Mouse (Mus musculus) heart, adult 9 months (tissue): ENCODE data around the gene Cnot2.

Experiments used
- DNase-seq, 2 experiments: peaks; one replicate each; pipeline ENCODE4 v3.0.0; 2022; ENCODE audit warnings: low spot score in 2 of 2

The Cnot2 gene

DNA sequence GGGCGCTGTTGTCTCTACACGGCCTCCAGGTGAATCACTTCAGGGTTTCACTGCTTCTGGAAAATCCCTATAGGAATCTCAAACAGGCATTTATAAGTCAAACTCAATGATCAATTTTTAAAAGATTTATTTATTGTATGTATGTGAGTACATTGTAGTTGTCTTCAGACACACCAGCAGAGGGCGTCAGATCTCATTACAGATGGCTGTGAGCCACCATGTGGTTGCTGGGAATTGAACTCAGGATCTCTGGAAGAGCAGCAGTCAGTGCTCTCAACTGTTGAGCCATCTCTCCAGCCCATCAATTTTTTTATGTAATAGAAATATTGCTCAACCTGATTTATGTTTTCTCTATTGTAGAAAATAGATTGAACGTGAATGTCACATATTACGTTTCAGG lies 100.3 kb downstream of the Cnot2 start:
- DNase-seq = no peak

GRCm38 (mm10) chr10:116476559-116476958 lies 104.8 kb downstream of the Cnot2 start:
- DNase-seq = no peak

GRCm38 (mm10) chr10:116475725-116476124 lies 105.6 kb downstream of the Cnot2 start:
- DNase-seq = no peak

GRCm38 (mm10) chr10:116473759-116474549 lies 107.4 kb downstream of the Cnot2 start, which contains the start of gene Kcnmb4:
TSS of gene Kcnmb4 (minus strand) at chr10:116473878.
- DNase-seq = no peak

GRCm38 (mm10) chr10:116473071-116473758 lies 108.1 kb downstream of the Cnot2 start:
- no peak for DNase-seq

- DNase-seq = no peak
Observed at GRCm38 (mm10) chr10:116472579-116472978, 108.7 kb downstream of the Cnot2 start.

DNA sequence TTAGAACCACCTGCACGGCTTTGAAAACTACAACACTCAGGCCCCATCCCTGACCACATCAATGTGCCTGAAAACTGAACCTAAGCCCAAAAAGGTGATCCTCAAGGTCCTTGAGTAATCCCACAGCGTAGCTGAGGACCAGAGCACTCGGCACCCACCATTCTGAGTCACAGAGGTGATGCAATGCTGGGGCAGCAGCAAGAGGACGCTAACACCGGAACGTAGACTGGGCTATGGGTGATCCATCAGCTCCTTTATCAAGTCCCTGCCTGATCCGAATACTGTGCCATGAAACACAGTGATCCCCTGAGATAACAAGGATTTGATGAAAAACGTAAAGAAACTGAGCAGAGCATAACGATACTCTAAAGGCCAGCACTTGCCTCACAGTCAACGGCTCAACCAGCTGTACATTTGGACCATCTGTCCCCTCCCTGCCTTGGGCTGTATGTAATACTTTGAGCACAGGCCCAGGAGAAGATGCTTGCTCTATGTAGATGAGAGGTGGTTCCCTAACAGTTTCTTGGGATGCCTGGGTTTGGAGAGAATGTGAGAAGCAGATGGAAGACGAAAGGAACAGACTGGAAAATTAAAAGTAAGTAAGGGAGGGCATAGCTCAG lies 110.9 kb downstream of the Cnot2 start:
- DNase-seq = no peak

DNA sequence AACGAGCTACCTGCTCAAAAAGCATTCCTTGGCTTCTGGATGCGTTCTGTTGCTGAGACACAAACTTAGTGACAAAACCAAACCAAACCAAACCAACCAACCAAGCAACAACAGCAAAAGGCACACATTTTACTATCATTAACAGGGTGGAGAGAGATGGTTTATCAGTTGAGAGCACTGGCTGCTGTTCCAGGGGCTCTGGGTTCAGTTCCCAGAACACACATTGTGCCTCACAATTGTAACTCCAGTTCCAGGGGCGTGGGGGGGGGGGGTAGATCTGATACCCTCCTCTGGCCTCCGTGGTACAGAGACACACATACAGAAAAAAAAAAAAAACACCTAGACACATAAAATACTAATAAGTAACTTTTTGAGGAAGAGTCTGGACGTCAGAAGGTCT lies 113.2 kb downstream of the Cnot2 start:
- DNase-seq = no peak

- DNase-seq = no peak
Observed at GRCm38 (mm10) chr10:116463753-116464345, 117.5 kb downstream of the Cnot2 start.

- DNase-seq = no peak
Observed at GRCm38 (mm10) chr10:116461443-116461842, 119.9 kb downstream of the Cnot2 start.

GRCm38 (mm10) chr10:116458786-116459185 lies 122.5 kb downstream of the Cnot2 start:
- DNase-seq = no peak

GRCm38 (mm10) chr10:116452771-116453170 lies 128.5 kb downstream of the Cnot2 start:
- DNase-seq = no peak

GRCm38 (mm10) chr10:116450621-116451020 lies 130.7 kb downstream of the Cnot2 start:
- no peak for DNase-seq

DNA sequence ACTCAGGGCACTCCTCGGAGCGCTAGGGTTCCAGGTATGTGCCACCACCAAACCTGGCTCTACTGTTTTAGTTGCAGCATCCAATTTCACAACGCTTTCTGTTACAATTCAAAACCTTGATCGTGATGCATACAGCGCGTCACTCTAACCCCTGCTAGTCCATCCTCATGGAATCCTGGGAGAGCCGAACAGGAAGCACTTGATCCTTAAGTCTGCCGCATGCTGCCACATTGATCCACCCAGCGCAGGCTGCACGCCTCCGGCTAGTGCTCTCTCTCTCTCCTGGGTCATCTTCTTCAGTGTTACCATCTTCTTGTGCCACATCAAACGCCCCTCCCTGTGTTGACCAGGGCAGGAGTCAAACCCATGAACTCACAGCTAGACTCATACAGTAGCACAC lies 133.1 kb downstream of the Cnot2 start:
- no peak for DNase-seq

- no peak for DNase-seq
Observed at GRCm38 (mm10) chr10:116447176-116447575, 134.1 kb downstream of the Cnot2 start.

DNA sequence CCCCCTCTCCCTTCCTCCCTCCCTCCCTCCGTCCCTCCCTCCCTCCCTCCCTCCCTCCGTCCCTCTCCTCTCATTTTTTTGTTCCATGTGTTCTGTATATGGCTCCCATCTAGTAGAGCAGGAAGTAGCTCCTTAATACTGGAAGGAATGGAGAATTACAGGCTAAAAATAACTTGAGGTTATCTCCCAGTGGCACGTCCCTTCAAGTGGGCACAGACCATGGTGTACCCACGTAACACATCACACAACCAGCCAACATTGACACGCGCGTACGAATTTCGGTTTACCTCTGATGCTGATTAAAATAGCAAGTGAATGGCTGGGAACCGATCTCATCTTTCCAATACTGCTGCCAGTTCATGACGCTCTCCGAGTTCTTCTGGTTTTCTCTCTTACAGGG lies 135.3 kb downstream of the Cnot2 start:
- DNase-seq = no peak

- no peak for DNase-seq
Observed at GRCm38 (mm10) chr10:116444826-116445225, 136.5 kb downstream of the Cnot2 start.

DNA sequence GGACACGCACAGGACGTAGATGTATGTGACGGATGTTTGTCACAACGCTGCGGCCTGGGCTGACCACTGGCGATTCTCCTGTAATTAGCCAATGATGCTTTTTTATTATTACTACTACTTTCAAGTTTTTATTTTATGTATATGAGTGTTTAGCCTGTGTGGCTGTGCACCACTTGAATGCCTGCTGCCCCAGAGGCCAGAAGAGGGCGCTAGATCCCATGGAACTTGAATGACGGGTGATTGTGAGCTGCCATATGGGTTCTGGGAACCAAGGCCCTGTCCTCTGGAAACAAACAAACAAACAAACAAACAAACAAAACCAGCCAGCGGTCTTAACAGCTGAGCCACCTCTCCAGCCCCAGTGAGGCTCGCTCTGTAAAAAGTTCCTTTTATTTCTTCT lies 136.9 kb downstream of the Cnot2 start:
- no peak for DNase-seq

- DNase-seq = no peak
Observed at GRCm38 (mm10) chr10:116440946-116441345, 140.4 kb downstream of the Cnot2 start.

GRCm38 (mm10) chr10:116440088-116440487 lies 141.2 kb downstream of the Cnot2 start:
- no peak for DNase-seq

DNA sequence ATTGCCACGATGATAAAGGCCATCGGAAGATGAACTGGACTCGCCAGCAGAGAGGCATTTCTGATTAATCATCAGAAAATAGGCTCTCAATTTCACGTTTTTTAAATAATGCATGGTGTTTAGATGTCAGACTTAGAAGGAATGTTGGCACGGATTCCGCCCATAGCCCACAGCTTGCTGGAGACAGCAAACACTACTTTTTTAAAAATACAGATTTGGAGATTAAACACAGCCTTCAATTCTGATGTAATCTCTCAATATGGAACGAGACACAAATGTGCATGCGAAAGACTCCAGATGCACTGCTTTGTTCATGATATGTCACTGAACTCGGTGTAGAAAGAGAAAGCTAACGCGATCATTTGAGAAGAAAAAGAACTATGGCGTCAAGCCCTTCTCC lies 145.9 kb downstream of the Cnot2 start:
- DNase-seq = no peak
